Mouse (Mus musculus): Measurements from ENCODE around the gene Miip. TPM values are rescaled to one million over a fixed set of nuclear protein-coding genes. Genes with fewer than 3 reads are reported as not detected.

The Miip gene
- total RNA-seq, 2 experiments from 2014 or later = 6.9 to 8.0 TPM

Other genes with a start within 250 kb of the Miip start
- 1 to 10 TPM; 3.0 to 4.0 TPM for gene Zfp979, start 226.3 kb downstream of the Miip start, total RNA-seq (2021)
- gene Zfp534, start 166.3 kb downstream of the Miip start, total RNA-seq (2021) = not detected
- gene Zfp984, start 59.0 kb downstream of the Miip start, total RNA-seq (2021) = 1 to 10 TPM; 1.9 to 2.7 TPM
- 10 to 100 TPM; 11.4 to 11.8 TPM for gene Zfp933, start 20.4 kb downstream of the Miip start, total RNA-seq (2021)
- 10 to 100 TPM; 23.8 to 26.4 TPM for gene Fv1, start 163 bp upstream of the Miip start, total RNA-seq (2021)
- gene Mfn2, start 35.9 kb upstream of the Miip start, total RNA-seq (2021) = 100 to 1,000 TPM; 689 to 706 TPM
- gene Plod1, start 68.0 kb upstream of the Miip start, total RNA-seq (2021) = 10 to 100 TPM; 79.5 to 97.6 TPM
- 10 to 100 TPM; 36.4 to 39.3 TPM for gene 2510039O18Rik, start 72.1 kb upstream of the Miip start, total RNA-seq (2021)
- gene Nppb, start 117.0 kb upstream of the Miip start, total RNA-seq (2021) = 100 to 1,000 TPM; 169 to 448 TPM
- gene Nppa, start 131.9 kb upstream of the Miip start, total RNA-seq (2021) = 1,000 to 10,000 TPM; 2,183 to 2,475 TPM
- 1 to 10 TPM; 8.6 to 8.7 TPM for gene Clcn6, start 170.0 kb upstream of the Miip start, total RNA-seq (2021)
- 10 to 100 TPM in 1 of 2 experiments, 1 to 10 TPM in 1; 9.7 to 11.3 TPM for gene Mthfr, start 170.3 kb upstream of the Miip start, total RNA-seq (2021)
- 10 to 100 TPM; 43.0 to 43.5 TPM for gene Agtrap, start 219.2 kb upstream of the Miip start, total RNA-seq (2021)

Measured in heart, postnatal 25 days (tissue).